Mouse (Mus musculus): ENCODE measurements at regions not wholly inside any gene's neighbourhood (a gene's known extent, or its start where the extent isn't known, plus 50 kb on each side); places are given as distances from the start of the nearest gene placed in this dataset.

DNA sequence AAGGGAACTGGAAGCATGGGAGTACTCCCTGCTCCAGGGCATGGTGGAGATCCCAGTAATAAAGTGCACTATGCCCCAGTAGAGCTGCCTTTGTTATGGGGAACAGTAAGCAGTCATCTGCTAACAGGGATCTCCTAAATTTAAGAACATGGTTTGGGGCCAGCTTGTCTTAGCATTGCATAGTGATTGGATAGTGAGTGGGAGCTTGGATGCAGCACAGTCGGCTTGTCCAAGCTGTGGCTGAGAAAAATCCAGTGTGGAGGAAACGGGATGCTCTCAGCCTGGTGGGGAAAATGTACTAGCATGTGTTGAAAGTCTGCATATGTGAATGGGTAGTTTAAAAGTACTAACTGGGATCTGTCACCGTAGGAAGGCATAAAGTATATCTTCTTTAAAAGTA is 326.6 kb upstream of the Apob start:
- DNase-seq (ENCODE audit: low spot score): no peak

DNA sequence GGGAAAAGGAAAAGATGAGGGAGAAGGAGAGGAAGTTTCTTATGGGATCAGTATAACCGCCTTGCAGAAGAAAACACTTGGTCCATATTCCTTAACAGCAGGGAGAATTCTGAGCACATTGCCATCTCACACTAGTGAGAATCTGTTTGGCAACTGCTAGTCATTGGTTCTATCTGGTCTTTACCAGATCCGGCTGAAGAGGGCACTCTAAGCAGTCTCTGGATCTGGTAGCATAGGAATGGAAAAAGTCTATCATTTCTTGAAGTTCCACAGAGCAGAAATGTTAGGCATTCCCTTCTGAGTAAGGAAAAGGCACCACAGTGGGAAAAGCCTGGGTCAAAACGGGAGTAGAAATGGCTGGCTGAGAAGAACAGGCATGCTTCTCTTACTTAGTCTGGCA is 315.4 kb upstream of the Apob start:
- no peak for DNase-seq (ENCODE audit: low spot score)

DNA sequence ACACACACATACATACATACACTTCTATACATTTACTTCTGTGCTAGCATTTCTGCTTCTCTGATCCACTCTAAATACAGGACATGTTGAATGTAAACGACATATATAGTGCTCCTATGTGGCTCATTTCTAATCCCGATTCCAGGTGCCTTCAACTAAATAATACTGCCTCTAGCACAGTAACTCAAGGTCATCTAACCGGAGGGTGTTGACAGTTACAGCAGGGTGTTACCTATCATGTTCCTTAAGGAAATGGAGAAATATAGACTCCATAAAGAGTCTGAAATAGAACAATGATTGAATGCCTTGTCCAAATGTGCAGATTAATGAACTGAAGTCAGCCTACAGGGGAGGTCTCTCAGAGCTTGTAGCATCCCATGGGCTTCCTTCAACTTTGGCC is 307.3 kb upstream of the Apob start:
- no peak for DNase-seq (ENCODE audit: low spot score)

DNA sequence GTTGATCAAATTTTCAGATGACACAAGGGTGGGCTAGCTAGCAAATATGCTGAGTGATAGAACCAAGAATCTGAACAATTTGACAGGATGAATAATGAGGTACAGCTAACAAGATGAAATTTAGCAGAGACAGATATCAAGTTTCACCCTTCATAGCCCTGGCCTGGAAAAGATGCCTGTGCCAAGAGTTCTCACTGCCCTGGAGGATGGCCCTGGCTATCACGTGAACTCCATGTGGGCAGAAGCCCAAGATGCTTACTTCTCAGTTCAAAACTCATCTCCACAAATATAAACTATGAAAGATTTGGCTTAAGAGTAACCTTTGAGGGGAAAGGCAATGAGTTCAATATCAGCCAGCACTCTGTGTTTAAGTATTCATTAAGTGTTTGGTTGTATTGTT is 306.9 kb upstream of the Apob start:
- no peak for DNase-seq (ENCODE audit: low spot score)

DNA sequence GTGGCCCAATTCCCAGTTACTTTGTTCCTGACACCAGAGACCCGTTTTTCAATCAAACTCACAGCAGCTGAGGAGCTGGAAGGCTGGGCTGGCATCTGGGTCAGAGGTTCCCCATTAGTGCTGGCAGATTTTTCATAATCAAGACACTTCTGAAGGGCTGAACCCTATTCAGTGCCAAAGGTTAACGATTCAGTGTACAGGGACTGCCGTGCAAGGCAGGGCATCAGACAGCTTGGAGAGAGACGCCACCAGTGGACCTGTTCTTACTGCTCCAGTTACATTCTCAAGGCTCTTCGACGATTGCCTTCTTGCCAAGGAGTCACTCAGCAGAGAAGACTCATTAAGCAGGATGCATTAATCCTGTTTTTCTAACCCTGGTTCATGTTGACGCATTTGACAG is 285.5 kb upstream of the Apob start:
- no peak for DNase-seq (ENCODE audit: low spot score)

GRCm38 (mm10) chr12:7698324-7698944 is 279.0 kb upstream of the Apob start:
- no peak for DNase-seq (ENCODE audit: low spot score)

DNA sequence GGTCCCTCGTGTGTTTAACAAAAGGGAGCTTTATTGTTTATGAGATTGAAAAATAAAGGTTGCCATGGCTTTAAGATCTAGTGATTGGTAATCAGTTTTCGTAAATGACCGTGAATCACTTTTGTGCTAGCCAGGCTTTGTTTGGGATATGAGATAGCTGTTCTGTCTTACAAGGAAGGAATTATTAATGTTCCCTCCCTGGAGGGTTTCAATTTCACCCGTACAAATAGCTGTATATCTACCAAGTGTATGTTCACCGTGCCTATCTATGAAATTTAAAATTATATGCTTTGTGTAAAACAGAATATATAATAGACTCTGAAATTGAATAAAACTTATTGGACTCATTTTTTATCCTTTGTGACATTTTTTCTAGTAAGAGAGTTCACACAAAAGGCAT is 268.3 kb upstream of the Apob start:
- DNase-seq (ENCODE audit: low spot score): no peak

DNA sequence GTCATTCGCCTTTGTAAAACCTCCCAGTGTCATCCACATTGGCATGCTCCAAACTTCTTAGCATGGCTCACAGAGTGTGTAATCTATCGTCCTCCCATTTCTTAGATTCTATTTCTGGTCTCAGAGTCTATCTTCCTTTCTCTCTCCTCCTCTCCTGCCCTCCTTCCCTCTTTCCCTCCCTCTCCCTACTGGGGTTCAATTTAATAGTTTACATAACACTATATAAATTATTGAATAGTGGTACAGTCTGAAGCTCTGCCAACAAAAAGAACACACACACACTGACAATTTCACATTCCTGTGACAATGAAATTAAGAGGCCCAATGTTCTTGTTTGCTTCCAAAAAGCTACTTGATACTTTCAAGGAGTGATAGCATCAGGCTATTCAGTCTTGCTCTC is 267.6 kb upstream of the Apob start:
- DNase-seq (ENCODE audit: low spot score): no peak

DNA sequence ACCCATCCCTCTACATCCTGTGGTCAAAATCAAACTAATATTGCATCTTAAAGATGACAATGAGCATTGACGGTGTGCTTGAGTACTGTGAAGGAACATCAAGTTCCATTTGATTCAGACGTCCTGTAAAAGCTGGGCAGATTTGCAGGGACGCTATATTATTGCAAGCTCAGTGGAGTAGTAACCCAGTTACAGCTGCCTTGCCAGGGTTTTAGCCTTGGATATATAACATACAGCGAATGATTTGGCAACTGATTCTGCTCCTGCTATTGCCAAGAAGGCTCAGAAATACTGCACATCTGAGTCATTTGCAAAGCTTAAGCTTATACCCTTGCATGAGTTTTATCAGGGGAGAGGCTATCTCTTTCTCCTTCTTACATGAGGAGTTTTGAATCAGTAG is 262.4 kb upstream of the Apob start:
- DNase-seq (ENCODE audit: low spot score): no peak

- no peak for DNase-seq (ENCODE audit: low spot score)
Measured at GRCm38 (mm10) chr12:7718556-7718955, 258.9 kb upstream of the Apob start.

DNA sequence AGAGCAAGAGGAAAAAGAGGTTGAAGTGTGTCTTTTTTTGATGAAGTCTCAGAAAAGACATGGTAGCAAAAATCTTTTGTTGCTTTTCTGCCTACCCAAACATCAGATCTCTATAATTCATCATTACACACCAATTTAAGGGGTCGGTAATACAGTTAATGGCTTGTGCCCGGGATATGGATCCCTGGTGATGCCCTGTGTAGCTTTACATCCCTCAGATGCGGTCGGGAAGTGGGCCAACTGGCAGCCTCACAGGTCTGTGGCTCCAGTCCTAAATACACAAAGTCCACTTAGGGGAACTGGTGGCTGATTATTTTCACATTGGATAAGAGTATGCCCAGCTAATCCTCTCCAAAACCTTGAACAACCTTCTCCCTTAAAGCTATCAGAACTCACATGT is 258.4 kb upstream of the Apob start:
- DNase-seq (ENCODE audit: low spot score): no peak

GRCm38 (mm10) chr12:7724992-7725391 is 252.5 kb upstream of the Apob start:
- DNase-seq (ENCODE audit: low spot score): no peak

DNA sequence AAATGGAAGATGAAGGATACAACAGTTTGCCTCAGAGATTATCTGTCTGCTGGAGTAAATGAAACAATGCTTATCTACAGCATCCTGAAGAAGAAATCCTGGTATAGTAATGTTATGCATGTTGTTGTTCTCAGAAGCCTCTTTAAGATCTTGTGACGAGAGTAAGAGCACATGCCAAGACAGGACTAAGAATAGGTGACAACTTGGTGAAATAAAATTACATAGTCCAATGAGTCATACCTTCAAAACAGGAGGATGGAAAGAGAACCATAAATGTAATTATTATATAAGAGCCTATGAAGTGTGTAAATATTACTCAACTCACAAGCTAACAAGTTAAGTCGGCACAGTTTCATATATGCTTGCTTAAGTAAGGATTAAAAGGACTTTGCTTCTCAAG is 239.4 kb upstream of the Apob start:
- DNase-seq (ENCODE audit: low spot score): no peak

GRCm38 (mm10) chr12:7738629-7739351 is 238.7 kb upstream of the Apob start:
- no peak for DNase-seq (ENCODE audit: low spot score)

DNA sequence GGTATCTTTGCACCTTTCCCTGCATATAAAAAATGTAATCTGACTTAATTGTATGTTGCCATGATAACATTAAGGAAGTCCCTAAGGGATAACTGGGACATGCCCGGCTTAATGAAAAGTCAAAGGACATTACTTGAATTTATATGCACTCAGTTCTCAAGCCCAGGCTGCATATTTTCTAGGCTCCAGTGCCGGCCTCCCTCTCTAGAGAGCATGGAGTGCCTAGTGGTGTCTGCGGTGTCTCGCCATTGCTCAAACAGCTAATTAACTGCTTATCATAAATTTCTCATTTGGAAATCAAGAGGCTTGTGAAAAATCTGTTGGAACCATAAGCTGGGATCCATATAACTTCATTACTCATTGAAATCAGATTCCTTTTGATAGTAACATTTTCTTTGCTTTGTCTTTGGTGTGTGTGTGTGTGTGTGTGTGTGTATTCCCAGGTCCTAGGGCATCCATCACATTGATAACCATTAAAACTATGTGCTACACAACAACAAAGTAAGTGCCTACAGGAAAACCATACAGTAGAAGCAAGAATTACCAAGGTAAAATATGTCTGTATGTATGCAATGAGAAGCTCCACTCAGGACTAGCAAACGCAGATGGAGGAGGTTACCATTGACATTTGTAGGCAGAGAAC is 238.0 kb upstream of the Apob start:
- no peak for DNase-seq (ENCODE audit: low spot score)

- no peak for DNase-seq (ENCODE audit: low spot score)
Measured at GRCm38 (mm10) chr12:7746708-7747107, 230.7 kb upstream of the Apob start.

DNA sequence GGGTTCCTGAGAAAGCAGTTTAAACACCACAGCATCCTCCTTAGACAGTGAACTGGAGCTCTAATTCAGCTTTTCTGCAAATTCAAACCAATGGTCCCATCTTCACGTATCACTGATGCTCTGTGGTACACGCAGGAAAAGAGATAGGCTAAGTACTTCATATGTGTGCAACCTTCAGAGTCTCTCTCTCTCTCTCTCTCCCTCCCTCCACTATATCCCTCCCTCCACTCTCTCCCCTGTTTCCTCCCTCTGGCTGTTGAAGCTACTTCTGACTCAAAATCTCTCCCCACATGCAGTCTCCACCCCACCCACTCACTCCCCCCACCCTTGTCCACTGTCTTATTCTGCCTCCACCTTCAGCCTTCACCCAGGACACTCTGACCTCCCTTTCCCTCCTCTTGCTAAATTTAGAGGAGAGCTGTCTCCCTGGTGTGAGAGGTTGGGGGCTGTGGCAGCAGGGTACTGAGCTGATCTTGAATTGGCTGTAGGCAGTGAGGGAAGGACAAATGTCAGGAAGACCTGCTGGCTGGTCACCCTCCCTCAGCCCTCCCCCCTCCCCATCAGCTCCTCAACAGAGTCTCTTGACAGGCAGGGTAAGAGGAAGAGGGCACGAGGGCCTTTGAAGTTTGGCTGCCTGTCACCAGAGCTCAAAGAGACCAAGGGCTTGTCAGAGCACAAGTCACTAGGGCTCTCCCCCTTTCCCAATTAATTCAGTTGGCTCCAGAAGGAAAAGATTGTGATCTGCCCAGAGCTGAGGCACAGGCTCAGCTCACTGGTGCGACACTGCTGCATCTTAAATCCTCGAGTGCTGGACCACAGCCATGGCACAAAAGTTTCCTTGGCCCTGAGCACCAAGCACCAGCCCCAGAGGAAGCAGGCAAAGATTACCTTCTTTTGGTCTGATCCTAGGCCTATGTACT is 227.9 kb upstream of the Apob start:
- no peak for DNase-seq (ENCODE audit: low spot score)

- no peak for DNase-seq (ENCODE audit: low spot score)
Measured at GRCm38 (mm10) chr12:7754861-7755260, 222.6 kb upstream of the Apob start.

- DNase-seq (ENCODE audit: low spot score): no peak
Measured at GRCm38 (mm10) chr12:7764795-7765697, 212.4 kb upstream of the Apob start.

GRCm38 (mm10) chr12:7774127-7774526 is 203.3 kb upstream of the Apob start:
- DNase-seq (ENCODE audit: low spot score): no peak

- no peak for DNase-seq (ENCODE audit: low spot score)
Measured at GRCm38 (mm10) chr12:7776335-7776734, 201.1 kb upstream of the Apob start.
